Mouse (Mus musculus): Measurements from ENCODE around the gene As3mt. TPM values are rescaled to one million over a fixed set of nuclear protein-coding genes. Genes with fewer than 3 reads are reported as not detected.
"Not testable (repeated sequence)": the region's sequence is repeated elsewhere in the genome, so short reads cannot be mapped to it uniquely, and the experiment has no call there.

Gene As3mt
- total RNA-seq, 1 experiment from 2014 or later = 18.4 TPM

DNA sequence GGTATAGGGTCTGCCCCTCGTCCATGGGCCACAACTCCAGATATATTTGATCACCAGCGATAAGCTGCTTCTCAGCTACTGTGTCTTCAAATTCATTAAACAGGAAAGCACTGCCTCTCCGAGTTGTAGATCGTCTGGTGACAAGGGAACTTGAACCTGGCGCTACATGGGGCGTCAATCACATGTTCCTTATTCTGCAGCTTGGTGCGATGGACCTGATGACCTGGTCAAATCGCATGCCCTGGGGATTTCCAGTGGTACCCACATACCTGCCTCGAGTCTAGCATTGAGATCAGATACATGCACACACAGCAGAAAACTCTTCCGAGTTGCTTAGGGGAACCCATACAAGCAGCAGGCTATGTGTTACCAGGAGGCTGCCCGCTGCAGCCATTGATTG is 62.5 kb downstream of the As3mt start:
- ATAC-seq (ENCODE audit: extremely low read depth, insufficient number of reproducible peaks, low FRiP score, poor library complexity, severe bottlenecking) = no peak

DNA sequence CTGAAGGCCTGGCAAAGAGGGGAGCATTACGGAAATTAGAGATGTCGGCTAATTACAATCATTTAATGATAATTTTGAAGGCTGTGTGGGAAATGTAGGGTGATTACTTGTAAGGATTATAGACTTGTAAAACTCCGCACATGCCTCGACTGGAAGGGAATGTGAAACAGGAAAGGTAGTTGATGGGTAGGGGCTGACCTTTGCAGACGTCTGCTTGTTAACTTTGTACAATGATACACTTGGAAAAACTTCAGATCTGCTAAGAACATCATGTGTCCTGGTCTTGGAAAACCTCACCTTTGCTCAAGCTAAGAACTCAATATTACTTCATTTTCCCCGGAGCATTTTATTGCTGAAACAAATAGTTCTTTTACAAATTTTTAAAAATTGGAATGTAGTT is 64.5 kb downstream of the As3mt start:
- ATAC-seq (ENCODE audit: extremely low read depth, insufficient number of reproducible peaks, low FRiP score, poor library complexity, severe bottlenecking) = no peak

GRCm38 (mm10) chr19:46776391-46776790 is 69.1 kb downstream of the As3mt start:
- ATAC-seq (ENCODE audit: extremely low read depth, insufficient number of reproducible peaks, low FRiP score, poor library complexity, severe bottlenecking) = no peak

DNA sequence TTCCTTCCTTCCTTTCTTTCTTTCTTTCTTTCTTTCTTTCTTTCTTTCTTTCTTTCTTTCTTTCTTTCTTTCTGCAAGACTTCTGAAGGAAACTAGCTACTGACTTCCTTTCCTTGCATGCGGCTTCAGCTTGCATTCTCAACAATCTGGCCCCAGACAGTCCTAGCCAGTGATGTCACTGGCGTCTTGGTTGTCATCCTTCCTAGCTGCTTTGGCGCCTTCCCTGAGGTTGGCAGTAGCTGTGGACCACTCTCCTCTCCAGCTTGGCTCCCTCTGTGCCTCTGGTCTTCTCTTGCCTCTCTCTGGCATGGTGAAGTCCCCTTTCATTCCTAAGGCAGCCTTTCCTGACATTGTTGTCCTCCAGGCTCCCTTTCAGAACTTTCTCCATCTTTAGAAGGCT is 69.6 kb downstream of the As3mt start:
- ATAC-seq (ENCODE audit: extremely low read depth, insufficient number of reproducible peaks, low FRiP score, poor library complexity, severe bottlenecking) = no peak

GRCm38 (mm10) chr19:46777928-46778680 is 70.8 kb downstream of the As3mt start:
- ATAC-seq (ENCODE audit: extremely low read depth, insufficient number of reproducible peaks, low FRiP score, poor library complexity, severe bottlenecking) = no peak

- not testable (repeated sequence) for ATAC-seq (ENCODE audit: extremely low read depth, insufficient number of reproducible peaks, low FRiP score, poor library complexity, severe bottlenecking)
Observed at GRCm38 (mm10) chr19:46779130-46779529, 71.9 kb downstream of the As3mt start.

- no peak for ATAC-seq (ENCODE audit: extremely low read depth, insufficient number of reproducible peaks, low FRiP score, poor library complexity, severe bottlenecking)
Observed at GRCm38 (mm10) chr19:46784038-46784437, 76.8 kb downstream of the As3mt start.

- ATAC-seq (ENCODE audit: extremely low read depth, insufficient number of reproducible peaks, low FRiP score, poor library complexity, severe bottlenecking) = no peak
Observed at GRCm38 (mm10) chr19:46784502-46784901, 77.2 kb downstream of the As3mt start.

- no peak for ATAC-seq (ENCODE audit: extremely low read depth, insufficient number of reproducible peaks, low FRiP score, poor library complexity, severe bottlenecking)
Observed at GRCm38 (mm10) chr19:46785633-46786032, 78.4 kb downstream of the As3mt start.

- no peak for ATAC-seq (ENCODE audit: extremely low read depth, insufficient number of reproducible peaks, low FRiP score, poor library complexity, severe bottlenecking)
Observed at GRCm38 (mm10) chr19:46789782-46790181, 82.5 kb downstream of the As3mt start.

Other genes starting within 250 kb of the As3mt start
- 36.7 and 47.5 TPM in 2 replicates for gene Trim8, start 205.8 kb upstream of the As3mt start, total RNA-seq (2017)
- 26.3 and 31.1 TPM in 2 replicates for gene Arl3, start 134.3 kb upstream of the As3mt start, total RNA-seq (2017)
- 20.3 and 21.1 TPM in 2 replicates for gene Sfxn2, start 134.1 kb upstream of the As3mt start, total RNA-seq (2017)
- 77.1 and 79.3 TPM in 2 replicates for gene Wbp1l, start 108.4 kb upstream of the As3mt start, total RNA-seq (2017)
- gene Cyp17a1, start 34.3 kb upstream of the As3mt start, total RNA-seq (2017) = 0.23 TPM in 1 of 2 replicates, not detected in the other
- gene Borcs7, start 17.6 kb upstream of the As3mt start, total RNA-seq (2017) = 3.8 and 4.3 TPM in 2 replicates
- gene Cnnm2, start 54.1 kb downstream of the As3mt start, total RNA-seq (2017) = 2.7 and 3.5 TPM in 2 replicates